Comparison of ENCODE assay signal across 17 mouse cellular contexts in the genomic region with DNA sequence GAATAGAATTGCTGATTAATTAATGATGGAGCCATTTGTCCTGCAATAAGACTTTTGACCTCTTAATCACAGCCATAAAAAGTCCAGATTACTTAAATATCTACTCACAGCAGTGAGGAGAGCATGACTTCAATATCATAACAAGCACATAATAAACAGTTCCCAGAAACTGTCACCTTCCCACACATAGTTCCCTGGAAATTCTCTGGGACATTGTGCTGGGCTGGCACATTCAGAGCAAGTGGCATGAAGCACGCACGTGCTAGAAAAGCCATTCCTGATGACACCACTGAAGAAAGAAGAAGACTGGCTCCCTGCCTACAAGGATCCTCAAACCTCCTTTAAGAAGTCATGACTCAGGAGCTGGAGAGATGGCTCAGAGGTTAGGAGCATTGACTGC. TPM values are rescaled to one million over a fixed set of nuclear protein-coding genes. Genes with fewer than 3 reads are reported as not detected.
"Had no signal": no experiment of that assay in that cellular context is flagged by ENCODE, and none has a peak within 500 bp of the region (broad histone marks: within the 10 kb centered on the region; RNA-seq: fewer than 3 reads in every experiment).

No protein-coding gene starts in this region.

- H3K4me2 ChIP-seq: liver, embryonic 12.5 days; lung, embryonic 15.5 days; midbrain, embryonic 11.5 days; midbrain, embryonic 15.5 days; neural tube, embryonic 13.5 days had no signal

- H3K27me3 ChIP-seq: liver, embryonic 12.5 days; lung, embryonic 15.5 days; megakaryocyte, embryonic 14.5 days; midbrain, embryonic 15.5 days; neural tube, embryonic 13.5 days had no signal

- H3K36me3 ChIP-seq: liver, embryonic 12.5 days; lung, embryonic 15.5 days; midbrain, embryonic 15.5 days had no signal

- H3K27ac ChIP-seq: hindbrain, postnatal 0 days; limb, embryonic 10.5 days; liver, embryonic 12.5 days; lung, embryonic 15.5 days; macrophage; midbrain, embryonic 15.5 days; neural tube, embryonic 13.5 days; stomach, postnatal 0 days had no signal

- ATAC-seq: hindbrain, postnatal 0 days; liver, embryonic 12.5 days; midbrain, embryonic 15.5 days had no signal

- H3K4me1 ChIP-seq: liver, embryonic 12.5 days; lung, embryonic 15.5 days; megakaryocyte, embryonic 14.5 days; midbrain, embryonic 15.5 days; neural tube, embryonic 13.5 days had no signal

- H3K4me3 ChIP-seq: limb, embryonic 10.5 days; liver, embryonic 12.5 days; lung, embryonic 15.5 days; megakaryocyte, embryonic 14.5 days; midbrain, embryonic 15.5 days; neural tube, embryonic 13.5 days had no signal

- DNase-seq: kidney, adult 8-10 months; kidney, postnatal 10 days; kidney, postnatal 4 days; lung, postnatal 14 days; thymus, adult 18-20 months; thymus, postnatal 14 days had no signal

- H3K9me3 ChIP-seq: limb, embryonic 10.5 days; liver, embryonic 12.5 days; lung, embryonic 15.5 days; midbrain, embryonic 15.5 days; neural tube, embryonic 13.5 days had no signal

- H3K9ac ChIP-seq: liver, embryonic 12.5 days; lung, embryonic 15.5 days; midbrain, embryonic 15.5 days; neural tube, embryonic 13.5 days had no signal

RNA-seq across cellular contexts. Expression of gene Gria2, which starts 43.0 kb away (rescaled TPM):
- total RNA-seq: monocyte, adult 5-6 weeks had no signal
- polyA plus RNA-seq: liver, embryonic 12.5 days; macrophage had no signal
